Mouse (Mus musculus) adrenal gland, adult (tissue): ENCODE results near the gene Adam12.

Experiments used
- DNase-seq, 2 experiments: peaks; one replicate each; pipeline ENCODE4 v3.0.0; 2022 to 2023; ENCODE audit warnings: low spot score in 1 of 2; ENCODE audit not compliant: inconsistent age in 2 of 2

The Adam12 gene

GRCm38 (mm10) chr7:134084926-134085325 lies 147.0 kb downstream of the Adam12 start:
- DNase-seq = no peak

GRCm38 (mm10) chr7:134081307-134082072 lies 150.5 kb downstream of the Adam12 start:
- peak in 1 of 2 experiments; percentile 53 for DNase-seq

GRCm38 (mm10) chr7:134079980-134080725 lies 151.8 kb downstream of the Adam12 start:
- DNase-seq = no peak

- DNase-seq = no peak
Observed at GRCm38 (mm10) chr7:134077684-134078083, 154.3 kb downstream of the Adam12 start.

GRCm38 (mm10) chr7:134073011-134073410 lies 158.9 kb downstream of the Adam12 start:
- DNase-seq = no peak

GRCm38 (mm10) chr7:134071153-134071885 lies 160.6 kb downstream of the Adam12 start:
- no peak for DNase-seq

GRCm38 (mm10) chr7:134062629-134063028 lies 169.3 kb downstream of the Adam12 start:
- DNase-seq = peak in 1 of 2 experiments; percentile 26

GRCm38 (mm10) chr7:134052486-134052885 lies 179.5 kb downstream of the Adam12 start:
- DNase-seq = no peak

GRCm38 (mm10) chr7:134050371-134050770 lies 181.6 kb downstream of the Adam12 start:
- DNase-seq = peak in 1 of 2 experiments; percentile 49

GRCm38 (mm10) chr7:134046376-134046775 lies 185.6 kb downstream of the Adam12 start:
- no peak for DNase-seq

GRCm38 (mm10) chr7:134043576-134043975 lies 188.4 kb downstream of the Adam12 start:
- no peak for DNase-seq

- no peak for DNase-seq
Observed at GRCm38 (mm10) chr7:134042614-134043013, 189.3 kb downstream of the Adam12 start.

GRCm38 (mm10) chr7:134033939-134034338 lies 198.0 kb downstream of the Adam12 start:
- DNase-seq = no peak

- DNase-seq = no peak
Observed at GRCm38 (mm10) chr7:134032959-134033366, 199.0 kb downstream of the Adam12 start.

- DNase-seq = no peak
Observed at GRCm38 (mm10) chr7:134031787-134032186, 200.2 kb downstream of the Adam12 start.

- DNase-seq = no peak
Observed at GRCm38 (mm10) chr7:134031256-134031655, 200.7 kb downstream of the Adam12 start.

GRCm38 (mm10) chr7:134028281-134028830 lies 203.6 kb downstream of the Adam12 start:
- DNase-seq = peak in 1 of 2 experiments; percentile 69

- DNase-seq = no peak
Observed at GRCm38 (mm10) chr7:134027020-134027415, 204.9 kb downstream of the Adam12 start.

- peak in 1 of 2 experiments; percentile 57 for DNase-seq
Observed at GRCm38 (mm10) chr7:134026200-134027019, 205.5 kb downstream of the Adam12 start.

GRCm38 (mm10) chr7:134022157-134022885 lies 209.6 kb downstream of the Adam12 start:
- DNase-seq = peak in 1 of 2 experiments; percentile 30
